Mouse (Mus musculus) ES-E14 (cell line): ENCODE data around the gene Ect2.

Source experiments
- CHD2 ChIP-seq: IDR thresholded peaks from 2 replicates; pipeline ENCODE4 v1.6.1; 2014; ENCODE audit warnings: mild to moderate bottlenecking, low read depth, low read length, inconsistent platforms
- HCFC1 ChIP-seq: IDR thresholded peaks from 2 replicates; pipeline ENCODE4 v1.6.1; 2012; ENCODE audit warnings: low read length, inconsistent platforms, borderline replicate concordance; ENCODE audit not compliant: insufficient read depth
- ZNF384 ChIP-seq: IDR thresholded peaks from 2 replicates; pipeline ENCODE4 v1.6.1; 2012; ENCODE audit warnings: low read depth, low read length, inconsistent platforms

DNA sequence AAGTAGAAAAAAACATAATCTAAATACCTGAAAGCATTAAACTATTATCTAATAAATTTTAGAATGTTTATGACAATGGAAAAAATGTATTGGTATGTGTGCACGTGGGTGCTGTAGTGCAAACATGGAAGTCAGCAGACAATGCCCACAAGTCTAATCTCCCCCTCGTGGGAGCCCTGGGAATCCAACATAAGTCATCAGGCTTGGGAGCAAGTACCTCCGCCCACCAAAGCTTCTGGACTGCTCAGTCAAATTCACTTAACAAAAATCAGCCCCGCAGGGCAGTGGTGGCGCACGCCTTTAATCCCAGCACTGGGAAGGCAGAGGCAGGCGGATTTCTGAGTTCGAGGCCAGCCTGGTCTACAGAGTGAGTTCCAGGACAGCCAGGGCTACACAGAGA is 13.6 kb downstream of the Ect2 start:
- TF ChIP-seq HCFC1 (no peak), CHD2 (no peak), ZNF384 (no peak)
